Mouse (Mus musculus): ENCODE results near the gene Xrcc6. TPM values are rescaled to one million over a fixed set of nuclear protein-coding genes. Genes with fewer than 3 reads are reported as not detected.
"Not testable (repeated sequence)": the region's sequence is repeated elsewhere in the genome, so short reads cannot be mapped to it uniquely, and the experiment has no call there.

The Xrcc6 gene
- polyA plus RNA-seq, 1 experiment from 2014 or later: 50.2 TPM

DNA sequence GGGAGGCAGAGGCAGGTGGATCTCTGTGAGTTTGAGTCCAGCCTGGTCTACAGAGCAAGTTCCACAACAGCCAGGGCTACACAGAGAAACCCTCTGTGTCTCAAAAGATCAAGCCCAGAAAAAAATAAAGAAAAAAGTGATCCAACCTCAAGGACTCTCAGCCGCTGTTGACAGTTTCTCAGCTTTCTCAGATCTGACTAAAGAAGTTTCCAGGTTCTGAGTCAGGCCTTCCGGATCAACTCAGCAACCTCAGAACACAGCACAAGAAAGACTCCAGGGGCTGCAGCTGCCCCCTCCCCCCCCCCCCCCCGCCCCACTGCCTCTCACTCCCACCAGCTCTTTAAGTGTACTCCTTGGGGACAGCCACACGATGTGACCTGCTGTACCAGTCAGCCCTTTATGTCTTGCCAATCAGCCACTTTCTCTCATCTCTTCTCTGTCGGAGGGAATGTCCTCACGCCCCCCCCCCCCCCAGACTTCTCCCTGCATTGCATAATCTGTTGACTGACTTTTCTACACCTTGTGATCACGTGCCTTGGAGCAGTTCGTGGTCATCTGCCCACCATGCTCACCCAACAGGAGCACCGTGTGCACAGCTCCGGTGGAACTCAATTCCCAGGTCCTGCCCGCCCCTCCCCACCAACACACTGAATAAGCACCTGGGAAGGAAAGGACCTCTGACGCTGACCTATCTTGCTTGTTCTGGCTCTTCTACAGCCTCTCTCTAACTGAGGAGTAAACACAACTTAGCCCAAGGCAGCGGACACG, 21.4 kb upstream of the Xrcc6 start:
- H3K9me3 ChIP-seq (replicated peaks): no peaks in the 10 kb centered on the region
- H3K4me1 ChIP-seq (replicated peaks): peaks cover 30% of the 10 kb centered on the region
- H3K27ac ChIP-seq (replicated peaks): no peak overlapping the region
- no peaks in the 10 kb centered on the region; the same call in 1 of the 2 replicates for H3K27me3 ChIP-seq
- WGBS (ENCODE audit: insufficient replicate concordance): 54% methylated on average over 12 of the region's 14 CpGs
- H3K4me3 ChIP-seq (replicated peaks): no peak overlapping the region
- H3K9ac ChIP-seq: no peak overlapping the region
- ATAC-seq (ENCODE audit: insufficient read depth): no peak
- H3K36me3 ChIP-seq (replicated peaks): no peaks in the 10 kb centered on the region
- H3K4me2 ChIP-seq: no peak overlapping the region

DNA sequence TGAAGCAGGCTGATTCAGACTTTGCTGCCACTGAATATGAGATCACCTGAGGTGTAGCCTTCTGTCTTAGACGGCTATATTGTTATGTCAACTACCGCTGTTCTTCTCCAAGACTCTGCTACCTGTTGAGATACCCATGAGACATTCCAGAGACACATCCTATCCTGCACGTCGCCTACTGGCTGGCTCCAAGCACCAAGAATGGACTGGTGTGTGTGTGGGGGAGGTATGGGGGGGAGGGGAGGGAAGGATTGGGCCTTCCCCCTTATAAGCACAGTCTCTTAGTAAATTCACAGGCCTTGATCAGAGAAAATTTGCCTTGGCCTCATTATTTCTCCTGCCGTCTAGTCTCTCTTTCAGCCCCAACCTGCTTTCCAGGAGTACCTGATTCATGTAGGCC, 19.8 kb upstream of the Xrcc6 start:
- no peak overlapping the region for H3K4me3 ChIP-seq (replicated peaks)
- no peak for ATAC-seq (ENCODE audit: insufficient read depth)
- no peak overlapping the region for H3K9ac ChIP-seq
- no peak overlapping the region for H3K4me2 ChIP-seq
- H3K4me1 ChIP-seq (replicated peaks): peaks cover 25% of the 10 kb centered on the region
- no peaks in the 10 kb centered on the region for H3K9me3 ChIP-seq (replicated peaks)
- H3K27ac ChIP-seq (replicated peaks): no peak overlapping the region
- no peaks in the 10 kb centered on the region for H3K36me3 ChIP-seq (replicated peaks)
- H3K27me3 ChIP-seq: no peaks in the 10 kb centered on the region; the same call in 1 of the 2 replicates
- 74% methylated on average over 5 of the region's 5 CpGs for WGBS (ENCODE audit: insufficient replicate concordance)

DNA sequence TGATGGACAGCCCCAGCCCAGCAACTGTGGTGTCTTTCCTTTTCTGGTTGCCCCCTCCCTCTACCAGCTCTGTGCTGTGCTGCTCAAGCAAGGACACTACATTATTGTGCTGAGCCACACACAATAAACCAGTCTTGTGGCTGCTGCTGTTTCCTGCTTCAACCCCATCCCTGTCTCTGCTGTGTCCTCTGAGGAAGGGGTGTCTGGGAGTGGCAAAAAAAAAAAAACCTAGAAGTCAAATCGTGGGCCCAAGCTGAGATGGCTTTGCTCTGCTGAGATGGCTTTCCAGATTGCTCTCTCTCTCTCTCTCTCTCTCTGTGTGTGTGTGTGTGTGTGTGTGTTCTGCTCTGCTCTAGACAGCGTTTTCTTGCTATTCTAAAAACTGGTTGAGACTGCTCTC, 19.2 kb upstream of the Xrcc6 start:
- 41% methylated on average over 2 of the region's 2 CpGs for WGBS (ENCODE audit: insufficient replicate concordance)
- H3K36me3 ChIP-seq (replicated peaks): no peaks in the 10 kb centered on the region

DNA sequence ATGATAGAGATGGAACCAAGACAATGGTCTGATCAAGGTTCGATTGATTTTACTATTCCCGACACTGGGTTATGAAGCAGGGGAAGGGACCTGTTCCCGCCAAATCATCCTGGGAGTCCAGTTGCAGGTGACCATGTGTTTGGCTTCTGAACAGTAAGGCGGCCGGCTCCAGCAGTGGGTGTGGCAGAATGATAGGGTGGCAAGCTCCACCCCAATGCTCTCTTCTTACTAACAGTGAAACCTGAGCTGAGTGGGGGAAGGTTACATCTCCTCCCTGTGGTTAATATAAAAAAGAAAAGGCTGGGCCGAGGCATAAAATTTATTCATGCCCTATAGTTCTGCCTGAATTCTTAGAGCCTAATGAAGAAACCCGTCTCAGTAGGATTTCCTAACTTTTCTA, 18.5 kb upstream of the Xrcc6 start:
- WGBS (ENCODE audit: insufficient replicate concordance): 40% methylated on average over 7 of the region's 7 CpGs
- Histone ChIP-seq H3K4me2 (peak overlapping the region; percentile 36), H3K9me3 (replicated peaks) (no peaks in the 10 kb centered on the region), H3K4me3 (replicated peaks) (no peak overlapping the region), H3K27ac (replicated peaks) (no peak overlapping the region), H3K9ac (no peak overlapping the region), H3K4me1 (replicated peaks) (peaks cover 25% of the 10 kb centered on the region), H3K36me3 (replicated peaks) (no peaks in the 10 kb centered on the region), H3K27me3 (no peaks in the 10 kb centered on the region; the same call in 1 of the 2 replicates)
- 0 out of 2 replicates have a peak, but pooled peaks have one; percentile 58 for ATAC-seq (ENCODE audit: insufficient read depth)

More for the DNA sequence above, 19.2 kb upstream of the Xrcc6 start:
- Histone ChIP-seq H3K4me3 (replicated peaks) (no peak overlapping the region), H3K4me1 (replicated peaks) (peaks cover 25% of the 10 kb centered on the region), H3K4me2 (no peak overlapping the region), H3K27ac (replicated peaks) (no peak overlapping the region), H3K9me3 (replicated peaks) (no peaks in the 10 kb centered on the region), H3K9ac (no peak overlapping the region), H3K27me3 (no peaks in the 10 kb centered on the region; the same call in 1 of the 2 replicates)
- ATAC-seq (ENCODE audit: insufficient read depth): no peak

DNA sequence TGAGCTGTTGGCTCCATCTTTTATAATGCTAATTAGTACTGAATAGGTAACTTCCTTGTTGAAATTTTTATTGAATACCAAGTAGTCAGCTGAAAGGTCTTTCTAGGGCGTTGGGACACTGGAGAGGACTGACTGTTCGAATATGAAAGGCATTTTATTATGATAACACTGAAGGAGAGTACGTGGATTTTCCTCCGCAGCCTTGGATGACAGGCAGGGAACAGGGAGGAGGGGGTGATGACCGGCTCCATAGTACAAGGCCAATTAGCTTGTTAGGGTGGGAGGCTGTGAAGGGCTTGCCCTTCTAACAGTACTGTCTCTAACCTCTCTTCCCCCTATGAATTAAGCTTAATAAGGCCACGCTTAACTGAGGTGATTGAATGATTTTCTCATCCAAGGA, 18.0 kb upstream of the Xrcc6 start:
- H3K27me3 ChIP-seq; H3K9me3 ChIP-seq (replicated peaks); H3K27ac ChIP-seq (replicated peaks); H3K9ac ChIP-seq; H3K4me3 ChIP-seq (replicated peaks); H3K36me3 ChIP-seq (replicated peaks); ATAC-seq (ENCODE audit: insufficient read depth): not testable (repeated sequence)
- peak overlapping the region; percentile 36 for H3K4me2 ChIP-seq
- peaks cover 25% of the 10 kb centered on the region for H3K4me1 ChIP-seq (replicated peaks)
- 76% methylated on average over 6 of the region's 6 CpGs for WGBS (ENCODE audit: insufficient replicate concordance)

DNA sequence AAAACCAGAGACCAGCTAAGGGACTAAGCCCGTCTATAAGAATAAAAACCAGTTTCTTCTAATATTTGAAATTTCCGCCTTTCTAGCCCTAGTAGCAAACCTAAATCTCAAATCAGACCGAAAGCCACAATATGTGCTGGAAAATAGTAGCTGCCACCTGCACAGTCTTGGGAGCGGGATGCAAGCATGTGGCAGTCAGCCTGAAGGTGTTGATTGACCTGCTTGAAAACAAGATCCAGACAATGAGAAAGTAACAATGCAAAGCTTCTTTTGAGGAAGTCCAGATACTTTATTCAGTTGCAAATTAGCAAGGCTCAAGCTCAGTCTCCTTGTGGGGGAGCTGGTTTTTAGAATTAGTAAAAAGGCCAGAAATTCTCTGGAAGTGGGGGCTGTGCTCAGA, 17.1 kb upstream of the Xrcc6 start:
- H3K9me3 ChIP-seq (replicated peaks); H3K27me3 ChIP-seq; H3K36me3 ChIP-seq (replicated peaks); H3K4me2 ChIP-seq; H3K27ac ChIP-seq (replicated peaks); H3K9ac ChIP-seq; ATAC-seq (ENCODE audit: insufficient read depth); H3K4me3 ChIP-seq (replicated peaks): not testable (repeated sequence)
- 76% methylated on average over 4 of the region's 4 CpGs for WGBS (ENCODE audit: insufficient replicate concordance)
- peaks cover 21% of the 10 kb centered on the region for H3K4me1 ChIP-seq (replicated peaks)

DNA sequence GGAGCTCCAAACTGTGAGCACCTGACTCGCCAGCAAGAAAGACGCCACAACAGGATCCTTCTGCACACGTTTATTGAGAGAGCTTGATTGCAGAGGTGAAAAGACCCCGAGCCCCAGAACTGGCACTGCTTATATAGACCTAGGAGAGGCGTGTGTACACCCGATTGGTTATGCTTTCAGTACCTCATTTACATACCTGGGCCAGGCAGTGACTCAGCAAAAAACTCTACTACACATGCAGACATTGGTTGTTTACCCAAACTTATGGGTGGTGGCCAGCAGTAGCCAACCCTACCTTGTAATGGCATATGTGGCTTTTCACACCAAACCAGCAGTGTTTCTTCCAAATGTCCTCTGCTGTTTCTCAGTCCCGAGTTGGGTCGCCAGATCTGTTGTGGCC, 12.5 kb upstream of the Xrcc6 start:
- H3K27me3 ChIP-seq; ATAC-seq (ENCODE audit: insufficient read depth); H3K4me3 ChIP-seq (replicated peaks); H3K9me3 ChIP-seq (replicated peaks); H3K4me2 ChIP-seq; H3K9ac ChIP-seq; H3K36me3 ChIP-seq (replicated peaks); H3K4me1 ChIP-seq (replicated peaks); H3K27ac ChIP-seq (replicated peaks): not testable (repeated sequence)
- WGBS (ENCODE audit: insufficient replicate concordance): 76% methylated on average over 8 of the region's 8 CpGs

DNA sequence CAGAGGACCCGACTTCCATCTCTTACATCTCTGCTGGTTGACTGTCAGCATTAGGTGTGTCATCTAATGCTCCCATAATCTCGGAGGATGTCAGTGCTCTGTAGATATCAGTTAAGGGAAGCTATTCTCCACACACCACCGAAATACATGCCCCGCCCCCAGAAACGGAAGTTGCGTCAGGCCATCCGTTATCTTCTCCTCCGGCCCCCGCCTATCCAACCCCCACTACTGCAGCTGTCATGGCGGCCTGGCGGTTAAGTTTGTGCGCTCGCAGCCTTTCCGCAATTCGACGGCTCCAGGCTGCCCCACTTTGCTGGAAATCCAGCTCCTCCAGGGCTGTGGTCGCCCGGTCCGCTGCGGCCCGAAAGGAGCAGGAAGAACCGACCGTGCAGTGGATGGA, 7.3 kb upstream of the Xrcc6 start, which contains the start of gene 1700029P11Rik:
1700029P11Rik (plus strand) TSS at position 220 of the 400 bp plus-strand sequence.
- no peak within 1 kb of the TSS for H3K4me3 ChIP-seq (replicated peaks)
- H3K9ac ChIP-seq: no peak within 1 kb of the TSS
- H3K9me3 ChIP-seq (replicated peaks): no peaks in the 10 kb centered on the region; the same call in 1 of the 2 replicates
- 81% methylated on average over 23 of the region's 23 CpGs for WGBS (ENCODE audit: insufficient replicate concordance)
- no peak for ATAC-seq (ENCODE audit: insufficient read depth)
- H3K4me1 ChIP-seq (replicated peaks): peaks cover 7% of the 10 kb centered on the region
- no peak within 1 kb of the TSS for H3K27ac ChIP-seq (replicated peaks)
- H3K36me3 ChIP-seq (replicated peaks): no peaks in the 10 kb centered on the region
- H3K4me2 ChIP-seq: no peak within 1 kb of the TSS
- no peaks in the 10 kb centered on the region for H3K27me3 ChIP-seq

DNA sequence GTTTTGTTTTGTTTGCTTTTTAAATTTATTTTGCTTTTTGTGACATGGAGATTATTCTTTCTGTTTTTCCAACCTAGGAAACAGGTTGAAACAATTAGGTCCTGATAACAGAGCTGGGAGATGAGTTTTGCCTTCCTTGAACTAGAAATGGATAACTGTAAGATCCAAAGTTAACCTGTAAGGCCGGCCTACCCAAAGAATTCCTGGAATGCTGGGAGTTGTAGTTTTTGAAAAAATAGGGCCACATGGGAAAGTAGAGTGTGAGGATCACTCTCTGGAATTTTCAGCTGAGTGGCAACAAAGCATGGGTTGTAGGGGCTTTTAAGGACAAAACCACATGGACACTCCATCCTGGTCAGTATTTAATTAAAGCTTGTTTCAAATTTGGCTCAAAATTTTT, 5.5 kb upstream of the Xrcc6 start:
- Histone ChIP-seq H3K27ac (replicated peaks) (no peak overlapping the region), H3K9ac (no peak overlapping the region), H3K9me3 (replicated peaks) (no peaks in the 10 kb centered on the region), H3K4me1 (replicated peaks) (peaks cover 7% of the 10 kb centered on the region), H3K36me3 (replicated peaks) (no peaks in the 10 kb centered on the region), H3K4me3 (replicated peaks) (no peak overlapping the region), H3K27me3 (no peaks in the 10 kb centered on the region), H3K4me2 (no peak overlapping the region)
- ATAC-seq (ENCODE audit: insufficient read depth): no peak
- WGBS (ENCODE audit: insufficient replicate concordance): 49% methylated on average over 1 of the region's 1 CpGs

DNA sequence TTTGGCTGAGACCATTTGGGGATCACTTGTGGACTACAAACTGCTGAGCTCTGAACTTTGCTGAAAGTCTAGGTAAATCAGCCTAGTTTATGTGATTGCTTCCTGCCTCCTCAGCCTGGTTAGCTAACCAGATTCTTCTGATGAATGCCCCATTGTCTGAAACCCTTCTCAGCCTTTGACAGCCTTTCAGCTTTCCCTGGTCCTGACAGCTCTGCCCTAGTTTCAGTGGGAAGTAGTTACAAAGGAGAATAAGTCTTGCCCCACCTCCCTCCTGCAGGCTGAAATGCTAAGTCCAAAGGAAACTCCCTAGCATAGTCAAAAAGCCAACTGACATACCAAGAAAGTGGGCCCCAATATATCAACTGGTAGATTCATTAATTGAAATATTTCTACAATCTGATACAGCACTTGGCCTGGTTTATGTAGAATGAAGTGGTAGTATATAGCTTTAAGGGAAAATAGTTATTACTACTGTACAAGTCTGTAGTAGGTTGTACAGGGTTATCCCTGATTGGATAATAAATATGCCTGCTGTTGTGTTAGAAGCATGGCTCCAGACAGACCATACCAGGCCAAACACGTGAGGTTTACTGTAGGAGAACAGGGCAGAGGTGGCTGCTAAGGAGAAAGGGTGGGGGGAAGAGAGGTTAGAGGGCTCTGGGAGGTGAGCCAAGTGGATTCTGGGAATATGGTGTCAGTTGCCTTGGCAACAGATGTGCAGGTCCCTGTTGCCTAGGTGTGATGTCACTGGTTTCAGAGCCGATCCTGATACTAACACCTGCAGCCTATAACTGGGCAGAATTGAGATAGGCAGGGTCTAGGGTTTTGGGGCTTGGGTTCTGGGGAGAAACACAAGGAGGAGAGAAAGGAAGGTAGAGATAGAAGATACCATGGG, 2.1 kb upstream of the Xrcc6 start:
- Histone ChIP-seq H3K36me3 (replicated peaks) (no peaks in the 10 kb centered on the region), H3K9me3 (replicated peaks) (no peaks in the 10 kb centered on the region), H3K4me3 (replicated peaks) (no peak overlapping the region), H3K4me2 (no peak overlapping the region), H3K4me1 (replicated peaks) (peaks cover 26% of the 10 kb centered on the region), H3K27me3 (no peaks in the 10 kb centered on the region), H3K27ac (replicated peaks) (no peak overlapping the region), H3K9ac (no peak overlapping the region)
- WGBS (ENCODE audit: insufficient replicate concordance): 68% methylated on average over 2 of the region's 2 CpGs
- no peak for ATAC-seq (ENCODE audit: insufficient read depth)
